Mouse (Mus musculus) liver, embryonic 14.5 days (tissue): ENCODE results near the gene Slc25a39. TPM values are rescaled to one million over a fixed set of nuclear protein-coding genes. Genes with fewer than 3 reads are reported as not detected.
A peak's percentile ranks its signal among the peaks of the same experiment; 100 is the strongest.

Source experiments
- ATAC-seq: fragments of 200-750 bp; cut with Nextera tagmentation; 2 replicates; pipeline ENCODE4 v1.8.0; 2017; ENCODE audit warnings: moderate number of reproducible peaks, mild to moderate bottlenecking, moderate library complexity; ENCODE audit not compliant: insufficient read depth
- DNase-seq, 3 experiments: peaks; one replicate each; pipeline ENCODE4 v3.0.0-alpha.2; 2012 to 2013; ENCODE audit warnings: low read depth in 3 of 3, low spot score in 3 of 3
- H3K27ac ChIP-seq: fragments of 300-500 bp; sonication (generic); 2 replicates; pipeline ENCODE4 v1.5.1; 2014; ENCODE audit warnings: moderate library complexity, mild to moderate bottlenecking, control low read depth, inconsistent platforms
- H3K27me3 ChIP-seq: fragments of 300-500 bp; sonication (generic); 2 replicates; pipeline ENCODE4 v1.6.1; 2014; ENCODE audit warnings: mild to moderate bottlenecking, low read length, moderate library complexity; ENCODE audit not compliant: control insufficient read depth, insufficient read depth
- H3K36me3 ChIP-seq: fragments of 300-500 bp; sonication (generic); replicated peaks from 2 replicates; pipeline ENCODE4 v1.6.1; 2014; ENCODE audit warnings: low read depth; ENCODE audit not compliant: control insufficient read depth, insufficient read depth
- H3K4me1 ChIP-seq, 2 experiments: fragments of 200-500 bp in 1 of 2; fragments of 300-500 bp in 1 of 2; sonication (generic) in 1 of 2; replicated peaks; 2 replicates each; pipeline ENCODE4 v1.6.1; 2012 to 2014; ENCODE audit warnings: antibody characterized with exemption in 1 of 2, inconsistent platforms in 1 of 2, low read length in 1 of 2; ENCODE audit not compliant: control insufficient read depth in 2 of 2, insufficient read depth in 2 of 2
- H3K4me2 ChIP-seq: fragments of 300-500 bp; sonication (generic); 2 replicates; pipeline ENCODE4 v1.6.1; 2014; ENCODE audit warnings: low read depth, mild to moderate bottlenecking, control low read depth, moderate library complexity
- H3K4me3 ChIP-seq, 2 experiments: fragments of 200-500 bp in 1 of 2; fragments of 300-500 bp in 1 of 2; sonication (generic) in 1 of 2; 2 replicates each; pipeline ENCODE4 v1.5.1; 2012 to 2014; ENCODE audit warnings: low read depth in 2 of 2, low read length in 2 of 2, mild to moderate bottlenecking in 2 of 2, control low read depth in 1 of 2, inconsistent platforms in 1 of 2, moderate library complexity in 1 of 2; ENCODE audit not compliant: insufficient read depth in 1 of 2
- H3K9ac ChIP-seq: fragments of 300-500 bp; sonication (generic); replicated peaks from 2 replicates; pipeline ENCODE4 v1.6.1; 2014; ENCODE audit warnings: mild to moderate bottlenecking, control low read depth, moderate library complexity
- H3K9me3 ChIP-seq: fragments of 300-500 bp; sonication (generic); 2 replicates; pipeline ENCODE4 v1.6.1; 2016; ENCODE audit warnings: low read length, mixed read lengths; ENCODE audit not compliant: control insufficient read depth
- CTCF ChIP-seq: IDR thresholded peaks from 2 replicates; pipeline ENCODE4 v1.5.1; 2016; ENCODE audit warnings: antibody characterized with exemption, low read depth, control low read depth
- EP300 ChIP-seq: IDR thresholded peaks from 2 replicates; pipeline ENCODE4 v1.6.1; 2016; ENCODE audit warnings: antibody characterized with exemption, low read depth
- WGBS: fragments of 180-500 bp; shearing (Covaris S2); extraction: QIAGEN DNeasy Blood & Tissue Kit; methylation state at CpG from one replicate; pipeline ENCODE4 v1.1.7; 2014; ENCODE audit not compliant: insufficient replicate concordance; 5-methylcytosine and 5-hydroxymethylcytosine counted together
- polyA plus RNA-seq, 2 experiments: library from polyadenylated mRNA; depleted of rRNA in 1 of 2; stranded (reverse) in 1 of 2; unstranded in 1 of 2; fragments of >200 nt; fragmentation: Nextera tagmentation in 1 of 2; extraction: Ambion mirVana in 1 of 2; gene quantifications; 2 replicates each; pipeline versions ENCODE4 v1.2.1 to v1.2.3; 2012 to 2014

Gene Slc25a39
- polyA plus RNA-seq, 2 experiments, result 167 to 339 TPM

GRCm38 (mm10) chr11:102447497-102447896, 39.8 kb upstream of the Slc25a39 start, which contains the start of gene Fam171a2:
Fam171a2 (minus strand) TSS chr11:102447682.
- peaks cover 54% of the 10 kb centered on the region for H3K27me3 ChIP-seq
- ATAC-seq (peak; percentile 66), DNase-seq (no peak)
- peak within 1 kb of the TSS; percentile 57 to 60 for H3K4me3 ChIP-seq
- no peaks in the 10 kb centered on the region for H3K36me3 ChIP-seq
- under 1% methylated on average over 37 of the region's 40 CpGs for whole genome bisulfite sequencing
- H3K27ac ChIP-seq, result no peak within 1 kb of the TSS
- H3K4me2 ChIP-seq, result peak within 1 kb of the TSS; percentile 78
- H3K9ac ChIP-seq, result peak within 1 kb of the TSS; percentile 40
- no peaks in the 10 kb centered on the region for H3K9me3 ChIP-seq
- TF ChIP-seq EP300 (no peak), CTCF (no peak)
- H3K4me1 ChIP-seq, result no peaks in the 10 kb centered on the region

DNA sequence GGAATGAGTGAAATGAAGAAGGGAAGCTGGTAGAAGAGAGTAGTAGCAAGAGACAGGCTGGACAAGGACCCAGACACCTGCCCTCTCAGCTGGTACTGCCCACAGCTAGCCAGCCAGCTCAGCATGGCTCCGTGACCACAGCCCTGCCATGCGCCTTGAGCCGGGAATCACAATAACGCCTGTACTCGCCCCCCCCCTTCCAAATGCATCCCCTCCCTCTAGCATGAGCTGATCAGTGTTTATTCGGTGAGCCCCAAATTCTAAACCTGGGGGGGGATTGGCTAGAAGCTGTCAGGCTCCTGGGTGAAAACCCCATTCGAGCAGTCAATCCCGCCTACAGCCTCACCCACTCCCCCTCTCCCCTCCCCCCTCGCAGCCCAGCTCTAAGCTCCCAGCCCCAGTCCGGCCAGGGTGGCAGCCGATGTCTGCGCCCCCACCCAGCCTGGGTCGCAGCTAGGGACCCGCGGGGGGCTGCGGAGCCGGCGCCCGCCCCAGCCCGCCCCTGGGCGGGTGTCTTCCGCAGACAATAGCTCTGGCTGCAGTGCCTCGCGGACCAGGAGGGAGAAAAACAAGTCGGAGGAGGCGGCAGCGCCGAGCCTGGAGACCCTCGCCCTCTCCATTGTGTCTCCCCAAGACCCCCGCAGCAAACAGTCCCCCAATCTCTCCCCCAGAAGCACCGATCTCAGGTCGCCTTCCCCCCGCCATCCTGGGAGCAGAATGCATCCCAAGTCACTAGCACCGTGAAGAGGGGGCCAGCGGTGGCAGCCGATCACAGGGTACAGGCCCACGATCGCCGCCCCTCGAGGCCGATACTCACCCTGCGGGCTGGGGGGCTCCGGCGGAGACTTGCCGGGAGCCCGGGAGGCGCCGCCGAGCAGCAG, 39.1 kb upstream of the Slc25a39 start:
- H3K4me2 ChIP-seq, result peak overlapping the region; percentile 78
- no peaks in the 10 kb centered on the region for H3K4me1 ChIP-seq
- H3K4me3 ChIP-seq, result peak overlapping the region; percentile 57 to 60
- H3K9me3 ChIP-seq, result no peaks in the 10 kb centered on the region
- H3K27me3 ChIP-seq, result peaks cover 54% of the 10 kb centered on the region
- no peak for DNase-seq
- peak; percentile 17; the same call in 1 of the 2 replicates for ATAC-seq
- H3K9ac ChIP-seq, result peak overlapping the region; percentile 40
- H3K36me3 ChIP-seq, result no peaks in the 10 kb centered on the region
- no peak for TF ChIP-seq EP300
- TF ChIP-seq CTCF, result no peak
- H3K27ac ChIP-seq, result no peak overlapping the region
- WGBS, result 1% methylated on average over 49 of the region's 49 CpGs

- H3K9me3 ChIP-seq, result no peaks in the 10 kb centered on the region
- no peaks in the 10 kb centered on the region for H3K4me1 ChIP-seq
- DNase-seq, result no peak
- ATAC-seq, result no peak
- H3K27me3 ChIP-seq, result peaks cover 54% of the 10 kb centered on the region
- H3K36me3 ChIP-seq, result no peaks in the 10 kb centered on the region
- H3K4me3 ChIP-seq, result no peak overlapping the region
- no peak overlapping the region for H3K27ac ChIP-seq
- WGBS, result 31% methylated on average over 7 of the region's 7 CpGs
- no peak overlapping the region for H3K4me2 ChIP-seq
- TF ChIP-seq CTCF (no peak), EP300 (no peak)
- H3K9ac ChIP-seq, result no peak overlapping the region
Measured at GRCm38 (mm10) chr11:102445891-102446361, 38.2 kb upstream of the Slc25a39 start.

- TF ChIP-seq EP300 (no peak), CTCF (no peak)
- Histone ChIP-seq H3K27me3 (peaks cover 53% of the 10 kb centered on the region), H3K4me3 (no peak overlapping the region), H3K9me3 (no peaks in the 10 kb centered on the region), H3K4me1 (no peaks in the 10 kb centered on the region), H3K27ac (no peak overlapping the region), H3K36me3 (no peaks in the 10 kb centered on the region), H3K9ac (no peak overlapping the region), H3K4me2 (no peak overlapping the region)
- 51% methylated on average over 10 of the region's 10 CpGs for WGBS
- no peak for ATAC-seq
- DNase-seq, result no peak
Measured at GRCm38 (mm10) chr11:102445264-102445890, 37.6 kb upstream of the Slc25a39 start.

DNA sequence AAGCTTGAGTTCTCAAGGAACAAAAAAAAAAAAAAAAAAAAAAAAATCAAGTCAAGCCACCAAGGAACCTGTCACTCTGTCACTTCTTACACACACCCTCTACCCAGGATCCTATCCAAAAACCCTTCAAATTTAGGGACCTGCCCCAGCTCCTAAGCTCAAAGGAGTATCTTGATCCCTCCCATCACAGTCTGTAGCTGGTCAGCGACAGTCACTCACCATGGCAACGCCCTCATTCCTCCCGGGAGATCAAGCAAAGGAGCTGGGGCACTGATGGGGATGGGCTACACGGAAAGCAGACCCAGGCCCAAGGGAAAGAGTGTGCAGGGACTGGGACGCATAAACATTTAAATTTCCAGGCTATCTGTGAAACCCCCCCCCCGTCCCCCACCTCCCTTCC, 37.0 kb upstream of the Slc25a39 start:
- Histone ChIP-seq H3K27ac (no peak overlapping the region), H3K4me2 (no peak overlapping the region)

More for the DNA sequence above, 37.0 kb upstream of the Slc25a39 start:
- WGBS, result 49% methylated on average over 6 of the region's 6 CpGs
- Histone ChIP-seq H3K9ac (no peak overlapping the region), H3K4me3 (no peak overlapping the region), H3K4me1 (no peaks in the 10 kb centered on the region), H3K36me3 (no peaks in the 10 kb centered on the region), H3K27me3 (peaks cover 51% of the 10 kb centered on the region), H3K9me3 (no peaks in the 10 kb centered on the region)
- no peak for TF ChIP-seq CTCF
- no peak for TF ChIP-seq EP300
- DNase-seq (no peak), ATAC-seq (no peak)
